Mouse (Mus musculus): ENCODE data around the gene Pex1.
"Not testable (repeated sequence)": the region's sequence is repeated elsewhere in the genome, so short reads cannot be mapped to it uniquely, and the experiment has no call there.

Gene Pex1

GRCm38 (mm10) chr5:3595693-3596398, at the start of gene Pex1:
Gene Pex1, plus strand, starts transcription at chr5:3596066.
- DNase-seq (ENCODE audit: low spot score): peak; percentile 88

GRCm38 (mm10) chr5:3546226-3546625, 49.6 kb upstream of the Pex1 start:
- no peak for DNase-seq (ENCODE audit: low spot score)

GRCm38 (mm10) chr5:3551481-3551880, 44.4 kb upstream of the Pex1 start:
- no peak for DNase-seq (ENCODE audit: low spot score)

GRCm38 (mm10) chr5:3554198-3554597, 41.7 kb upstream of the Pex1 start:
- DNase-seq (ENCODE audit: low spot score): no peak

DNA sequence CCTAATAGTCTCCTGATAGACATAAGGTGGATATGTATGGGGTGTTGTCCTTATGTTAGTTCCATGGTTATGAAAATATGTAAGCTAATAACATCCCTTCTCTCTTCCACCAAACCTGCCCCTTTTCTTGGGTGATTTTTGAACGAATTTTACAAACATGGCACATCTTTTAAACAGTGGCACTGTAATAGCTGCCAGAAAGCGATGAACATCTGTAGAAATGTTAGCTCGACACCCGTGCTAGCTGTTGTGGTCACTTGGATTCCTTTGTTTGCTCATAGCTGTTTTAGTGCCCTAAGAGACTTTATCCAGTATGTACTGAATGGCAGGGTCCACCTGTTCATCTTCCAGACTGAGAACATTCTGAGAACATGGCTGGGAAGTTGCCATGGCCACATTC, 24.6 kb upstream of the Pex1 start, which contains the start of gene 1700109H08Rik:
TSS of gene 1700109H08Rik (plus strand) at position 301 of the 400 bp plus-strand sequence.
- no peak for DNase-seq (ENCODE audit: low spot score)

GRCm38 (mm10) chr5:3574825-3575224, 21.0 kb upstream of the Pex1 start:
- no peak for DNase-seq (ENCODE audit: low spot score)

GRCm38 (mm10) chr5:3577939-3578338, 17.9 kb upstream of the Pex1 start:
- DNase-seq (ENCODE audit: low spot score): no peak

GRCm38 (mm10) chr5:3579066-3579465, 16.8 kb upstream of the Pex1 start:
- no peak for DNase-seq (ENCODE audit: low spot score)

- DNase-seq (ENCODE audit: low spot score): peak; percentile 68
Measured at GRCm38 (mm10) chr5:3596399-3596766, 517 bp downstream of the Pex1 start, which contains the start of gene Rbm48. Gene Rbm48, minus strand, starts transcription at chr5:3596585.

DNA sequence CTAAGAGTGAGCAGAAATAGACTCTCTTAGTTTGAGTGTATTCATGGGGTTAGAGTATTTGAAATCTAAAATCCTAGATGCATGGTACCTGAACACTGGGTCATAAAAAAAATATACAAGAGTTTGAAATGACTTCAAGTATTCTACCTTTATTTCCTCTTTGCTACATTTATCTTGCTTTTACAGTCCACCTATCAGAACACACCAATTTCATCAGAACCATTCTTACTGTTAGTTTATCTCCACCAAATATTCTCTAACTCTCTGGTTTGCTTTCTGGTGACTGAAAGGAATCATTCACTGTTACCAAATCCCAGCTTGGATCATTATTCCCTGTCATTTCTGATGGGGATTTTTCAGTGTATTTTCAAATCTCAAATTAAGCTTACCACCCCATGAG, 1.3 kb downstream of the Pex1 start:
- DNase-seq (ENCODE audit: low spot score): no peak

DNA sequence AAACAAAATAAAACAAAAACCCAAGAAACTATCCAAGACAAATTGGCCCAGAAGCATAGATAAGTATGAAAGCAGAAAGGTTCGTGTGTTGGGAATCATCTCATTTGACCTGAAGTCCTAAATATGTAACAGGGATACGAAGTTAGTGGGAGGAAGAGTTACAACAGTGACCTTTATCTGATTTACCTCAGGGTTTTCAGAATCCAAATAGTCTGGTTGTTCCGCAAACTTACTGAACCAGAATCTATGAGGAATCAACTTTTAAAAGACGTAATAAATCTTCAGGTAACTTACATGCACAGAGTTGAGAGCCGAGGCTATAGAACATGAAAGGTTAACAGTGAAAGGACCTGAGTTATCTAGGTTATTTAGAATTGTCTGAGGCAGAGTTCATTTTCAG, 2.9 kb downstream of the Pex1 start:
- DNase-seq (ENCODE audit: low spot score): no peak

DNA sequence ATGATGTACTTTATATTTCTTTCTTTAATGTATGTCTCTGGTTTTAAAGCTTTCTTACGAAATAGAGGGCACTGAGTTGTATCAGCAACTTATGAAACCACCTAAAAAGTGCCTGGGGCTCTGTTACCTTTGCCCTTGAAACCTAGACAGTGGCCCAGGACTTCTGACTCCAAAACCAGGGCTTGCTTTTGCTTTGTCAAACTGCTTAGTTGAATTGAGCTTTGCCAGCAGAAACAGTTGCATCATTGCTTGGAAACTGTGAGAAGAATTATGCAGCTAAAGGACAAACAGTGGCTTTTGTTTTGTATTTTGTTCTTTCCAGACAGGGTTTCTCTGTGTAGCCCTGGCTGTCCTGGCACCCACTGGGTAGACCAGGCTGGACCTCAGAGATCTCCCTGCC, 4.4 kb downstream of the Pex1 start:
- DNase-seq (ENCODE audit: low spot score): no peak

DNA sequence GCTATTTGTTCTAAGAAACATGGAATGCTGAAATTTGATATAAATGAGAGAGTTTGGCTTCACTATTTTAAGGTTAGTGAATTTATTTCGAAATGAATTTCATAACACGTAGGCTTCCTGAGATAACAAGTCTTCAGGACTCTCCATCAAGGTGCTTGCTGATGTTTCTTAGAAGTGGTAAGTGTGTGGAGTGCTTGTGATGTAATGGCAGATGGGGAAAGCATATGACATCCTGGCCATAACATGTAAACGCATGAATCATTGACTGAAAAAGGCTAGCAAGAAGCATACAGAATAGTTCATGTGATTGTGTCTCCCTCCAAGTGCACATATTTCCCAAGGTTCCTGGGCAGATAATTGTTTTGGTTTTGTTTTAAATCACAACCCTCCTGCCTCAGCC, 4.9 kb downstream of the Pex1 start:
- no peak for DNase-seq (ENCODE audit: low spot score)

- no peak for DNase-seq (ENCODE audit: low spot score)
Measured at GRCm38 (mm10) chr5:3607114-3607513, 11.2 kb downstream of the Pex1 start.

GRCm38 (mm10) chr5:3609241-3609640, 13.4 kb downstream of the Pex1 start:
- DNase-seq (ENCODE audit: low spot score): no peak

GRCm38 (mm10) chr5:3611835-3612234, 16.0 kb downstream of the Pex1 start:
- not testable (repeated sequence) for DNase-seq (ENCODE audit: low spot score)

- no peak for DNase-seq (ENCODE audit: low spot score)
Measured at GRCm38 (mm10) chr5:3620486-3620885, 24.6 kb downstream of the Pex1 start.

DNA sequence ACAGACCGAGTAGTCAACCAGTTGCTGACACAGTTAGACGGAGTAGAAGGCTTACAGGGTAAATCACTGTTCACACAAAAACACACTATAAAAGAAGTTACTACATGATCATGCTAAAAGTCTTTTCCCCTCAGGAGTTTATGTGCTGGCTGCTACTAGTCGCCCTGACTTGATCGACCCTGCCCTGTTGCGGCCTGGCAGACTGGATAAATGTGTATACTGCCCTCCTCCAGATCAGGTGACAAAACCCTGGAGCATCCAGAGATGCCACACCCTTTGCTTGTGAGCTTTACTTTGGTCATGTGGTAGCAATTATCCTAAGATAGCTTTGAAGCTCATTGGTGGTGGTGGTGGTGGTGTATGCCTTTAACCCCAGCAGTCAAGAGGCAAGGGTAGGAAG, 34.2 kb downstream of the Pex1 start:
- DNase-seq (ENCODE audit: low spot score): no peak

GRCm38 (mm10) chr5:3631512-3632271, 35.8 kb downstream of the Pex1 start:
- no peak for DNase-seq (ENCODE audit: low spot score)

GRCm38 (mm10) chr5:3632285-3632684, 36.4 kb downstream of the Pex1 start:
- DNase-seq (ENCODE audit: low spot score): no peak

DNA sequence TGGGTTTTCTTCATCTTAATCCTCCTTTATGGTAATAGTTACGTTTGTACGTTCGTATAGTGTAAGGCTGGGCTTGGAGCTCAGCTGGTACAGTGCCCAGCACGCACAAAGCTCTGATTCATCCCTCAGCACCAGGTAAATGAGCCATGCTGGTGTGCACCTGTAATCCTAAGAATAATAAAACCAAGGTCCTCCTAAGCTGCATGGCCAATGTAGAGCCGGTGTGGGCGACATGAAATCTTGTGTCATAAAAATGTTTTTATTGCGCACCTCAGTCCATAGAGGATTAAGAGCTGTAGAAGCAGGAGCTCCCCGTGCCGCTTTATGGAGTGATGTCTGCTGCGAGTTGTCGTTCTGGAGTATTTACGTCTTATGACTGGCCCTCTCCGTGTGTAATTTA, 37.4 kb downstream of the Pex1 start:
- no peak for DNase-seq (ENCODE audit: low spot score)

- DNase-seq (ENCODE audit: low spot score): no peak
Measured at GRCm38 (mm10) chr5:3633951-3634350, 38.1 kb downstream of the Pex1 start.

- DNase-seq (ENCODE audit: low spot score): no peak
Measured at GRCm38 (mm10) chr5:3635286-3635685, 39.4 kb downstream of the Pex1 start.

DNA sequence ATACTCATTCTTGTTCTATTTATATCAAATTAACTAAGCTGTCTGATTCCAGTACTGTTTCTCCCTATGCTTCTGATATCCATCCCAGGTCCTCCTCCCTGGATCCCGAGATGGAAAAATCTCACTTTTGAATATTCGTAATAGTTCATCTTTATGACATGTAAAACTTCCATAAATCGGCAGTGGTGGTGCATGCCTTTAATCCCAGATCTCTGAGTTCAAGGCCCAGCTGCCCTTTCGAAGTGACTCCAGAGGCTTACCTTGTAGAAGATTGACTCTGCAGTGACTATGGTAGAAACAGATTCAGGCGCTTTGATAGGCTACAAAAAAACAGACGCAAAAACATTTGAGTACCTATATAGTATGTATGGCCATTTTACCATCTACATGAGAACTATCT, 48.8 kb downstream of the Pex1 start:
- no peak for DNase-seq (ENCODE audit: low spot score)

Data from ovary, postnatal 14 days (tissue).